Mouse (Mus musculus): Measurements from ENCODE around the gene Glra2.
A peak's percentile ranks its signal among the peaks of the same experiment; 100 is the strongest.
"Not testable (repeated sequence)": the region's sequence is repeated elsewhere in the genome, so short reads cannot be mapped to it uniquely, and the experiment has no call there.

Glra2 gene

DNA sequence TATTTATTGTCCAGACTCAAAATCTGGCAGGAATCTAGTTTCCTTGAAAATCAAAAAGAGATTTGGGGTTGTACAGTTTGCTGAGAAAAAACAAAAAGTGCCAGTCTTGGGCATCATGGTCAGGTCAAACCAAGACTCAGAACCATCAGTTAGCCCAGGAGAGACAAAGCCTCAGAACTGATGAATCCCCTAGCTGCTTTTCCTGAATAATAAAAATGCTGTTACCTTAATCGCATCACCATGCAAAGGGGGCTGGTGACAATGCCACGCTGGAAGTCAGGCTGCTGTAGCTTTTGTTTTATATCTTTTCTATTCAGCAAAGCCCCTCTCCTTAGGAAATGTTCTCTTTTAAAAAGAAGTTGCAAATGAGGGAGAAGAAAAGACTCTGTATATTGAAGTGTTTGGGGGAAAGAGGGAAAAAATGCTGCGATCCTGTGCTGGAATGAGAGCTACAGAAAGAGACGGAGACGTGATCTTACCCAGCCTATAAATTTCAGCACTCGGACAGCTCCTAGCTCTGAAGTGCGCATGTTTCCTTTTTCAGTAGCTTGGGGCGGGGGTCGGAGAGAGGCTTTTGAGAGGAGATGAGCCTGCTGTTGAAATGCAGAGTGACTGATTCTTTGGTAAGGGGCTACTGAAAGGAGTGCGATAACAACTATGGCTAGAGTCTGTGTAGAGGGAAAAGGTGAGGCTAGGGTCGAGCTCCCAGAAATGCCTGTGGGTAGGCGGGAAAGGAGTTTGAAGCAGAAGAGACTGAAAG is at the start of gene Glra2:
Gene Glra2, minus strand, starts transcription at position 455 of the 760 bp plus-strand sequence.
- peak; percentile 3 to 10 for DNase-seq

DNA sequence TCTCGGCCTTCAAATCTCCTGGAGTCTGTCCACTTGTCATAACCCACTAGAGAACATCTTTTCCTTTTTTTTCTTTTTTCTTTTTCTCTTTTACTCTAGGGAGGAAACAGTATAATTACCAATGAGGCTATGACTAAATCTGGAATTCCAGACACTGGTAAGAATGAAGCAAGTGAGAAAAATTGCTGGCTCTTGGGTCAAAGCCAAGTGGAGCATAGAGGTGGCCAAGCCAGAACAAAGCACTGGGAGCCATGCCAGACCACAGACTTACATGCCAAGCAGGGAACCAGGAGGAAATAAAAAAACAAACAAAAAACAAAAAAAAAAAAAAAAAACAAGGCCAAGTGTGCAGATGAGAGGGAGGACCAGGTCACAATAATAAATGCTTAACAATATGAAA is 35.6 kb upstream of the Glra2 start:
- DNase-seq = peak; percentile 76 to 85

DNA sequence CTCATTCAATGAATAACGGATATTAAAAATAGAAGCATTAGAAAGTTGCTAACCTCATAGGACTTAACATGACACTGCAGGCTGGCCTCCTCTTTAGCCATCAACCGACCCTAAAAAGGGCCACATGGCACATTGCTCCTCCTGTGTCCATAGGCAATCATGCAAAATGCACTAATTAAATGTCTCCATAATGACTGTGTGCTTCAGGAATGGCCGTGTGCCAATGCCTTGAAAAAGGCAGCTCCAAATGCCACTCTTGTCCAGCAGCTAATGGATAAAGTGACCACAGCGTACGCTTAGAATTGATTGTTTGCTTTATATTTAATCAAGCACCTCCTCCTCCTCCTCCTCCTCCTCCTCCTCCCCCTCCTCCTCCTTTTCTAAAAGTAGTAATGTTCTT is 17.4 kb upstream of the Glra2 start:
- no peak for DNase-seq

DNA sequence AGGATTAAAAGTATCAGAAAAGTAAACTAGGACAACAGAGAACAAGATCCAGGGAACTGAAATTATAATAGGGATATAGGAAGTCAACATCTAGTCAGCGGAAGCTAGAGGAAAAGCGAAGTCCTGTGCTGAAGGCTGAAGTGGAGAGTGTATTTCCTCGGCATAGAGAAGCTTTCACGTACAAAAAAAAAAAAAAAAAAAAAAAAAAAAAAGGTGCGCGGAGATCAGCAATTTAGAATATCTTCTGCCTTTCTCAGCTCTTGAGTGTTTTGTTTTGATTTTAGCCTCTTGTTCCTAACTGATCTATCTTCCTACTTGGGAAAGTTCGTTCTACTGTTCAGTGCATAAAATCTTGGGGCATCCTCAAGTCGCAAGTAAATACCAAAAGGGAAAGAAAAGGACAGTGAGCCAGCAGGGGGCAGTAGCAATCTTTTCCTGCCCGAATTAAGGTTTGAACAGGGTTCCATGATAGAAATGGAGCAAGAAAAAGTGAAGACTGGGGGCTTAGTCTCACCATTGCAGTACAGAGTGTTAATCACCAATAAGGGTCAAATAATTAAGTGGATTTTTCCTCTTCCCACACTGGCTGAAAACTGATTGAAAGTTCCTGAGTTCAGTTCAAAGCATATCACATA is 623 bp upstream of the Glra2 start:
- peak; percentile 58 to 72 for DNase-seq

DNA sequence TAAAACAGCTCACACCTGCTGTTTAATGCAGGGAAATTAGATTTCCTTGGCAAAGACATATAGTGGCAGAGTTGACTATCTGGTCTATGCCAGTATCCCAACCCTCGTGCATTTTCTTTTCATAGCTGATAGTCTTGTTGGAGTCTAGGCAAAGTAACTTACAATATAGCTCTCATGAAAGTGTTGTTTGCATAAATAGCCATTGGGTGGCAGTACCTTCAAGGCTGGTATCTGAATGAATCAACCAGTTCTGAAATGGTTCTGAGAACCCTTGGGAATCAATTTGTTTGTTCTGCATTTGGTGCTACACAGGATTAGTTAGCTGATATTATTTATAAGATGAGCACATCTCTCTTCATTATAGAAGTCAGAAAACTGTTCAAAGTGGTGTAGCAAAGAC is 133.6 kb downstream of the Glra2 start:
- DNase-seq = peak in 1 of 2 experiments; percentile 7

DNA sequence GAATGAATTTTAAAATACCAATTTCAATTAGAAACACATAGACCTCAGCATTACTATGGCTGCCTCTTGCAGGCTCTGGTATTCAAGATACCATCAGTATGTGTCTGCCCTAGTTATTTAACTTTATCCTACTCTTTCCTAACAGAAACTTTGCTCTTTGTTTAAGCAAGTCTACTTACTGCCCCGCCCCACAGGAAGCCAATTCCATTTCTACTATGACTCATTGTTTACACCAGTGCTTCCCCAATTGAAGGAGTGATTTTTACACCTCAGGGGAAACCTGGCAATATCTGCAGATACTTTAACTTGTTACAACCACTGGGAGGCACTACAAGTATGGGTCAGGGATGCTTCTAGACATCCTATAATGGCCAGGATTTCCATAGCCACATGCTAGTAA is 136.0 kb downstream of the Glra2 start:
- DNase-seq = no peak

DNA sequence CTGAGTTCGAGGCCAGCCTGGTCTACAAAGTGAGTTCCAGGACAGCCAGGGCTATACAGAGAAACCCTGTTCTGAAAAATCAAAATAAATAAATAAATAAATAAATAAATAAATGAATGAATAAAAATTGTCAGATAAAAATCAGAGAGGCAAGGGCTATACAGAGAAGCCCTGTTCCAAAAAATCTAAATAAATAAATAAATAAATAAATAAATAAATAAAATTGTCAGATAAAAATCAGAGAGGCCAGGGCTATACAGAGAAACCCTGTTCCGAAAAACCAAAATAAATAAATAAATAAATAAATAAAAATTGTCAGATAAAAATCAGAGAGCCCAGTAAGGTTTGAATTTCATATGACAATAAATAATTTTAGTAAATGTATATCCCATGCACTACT is 144.2 kb downstream of the Glra2 start:
- DNase-seq = not testable (repeated sequence)

DNA sequence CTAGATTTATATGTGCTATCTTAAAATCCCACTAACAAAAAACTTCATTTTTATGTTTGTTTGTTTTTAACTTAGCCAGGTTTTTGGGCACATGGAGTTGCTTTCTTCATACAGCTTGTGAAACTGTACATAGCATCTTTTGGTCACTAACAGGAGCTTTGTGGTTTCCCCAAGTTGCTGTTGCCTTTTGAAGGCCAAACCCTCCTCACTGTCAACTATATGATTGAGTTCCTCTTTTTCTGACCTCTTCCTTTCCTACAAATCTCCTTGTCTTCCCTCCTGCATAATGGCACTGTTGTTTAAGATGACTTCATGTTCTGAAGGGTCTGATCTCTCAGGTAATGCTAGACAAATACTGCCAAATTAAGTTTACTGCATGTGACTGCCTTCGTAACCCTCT is 170.6 kb downstream of the Glra2 start:
- no peak for DNase-seq

DNA sequence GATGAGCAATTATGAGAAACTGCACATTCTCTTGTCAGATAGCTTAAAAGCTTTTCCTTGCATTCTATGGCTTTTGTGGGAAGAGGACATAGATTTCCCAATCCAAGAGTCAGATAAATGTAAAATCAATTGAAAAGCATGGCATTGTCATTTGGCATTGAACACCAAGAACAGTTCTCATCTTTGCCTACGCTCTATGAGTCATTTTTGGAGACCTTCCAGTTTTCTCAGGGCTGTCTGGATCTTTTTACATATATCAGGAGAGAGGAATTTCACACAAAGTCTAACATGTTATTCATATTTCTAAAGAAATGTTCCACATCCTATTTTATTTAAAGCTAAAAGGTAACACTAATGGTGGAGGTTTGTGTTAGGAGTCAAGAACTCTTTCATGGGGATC is 223.0 kb downstream of the Glra2 start:
- DNase-seq = no peak
